Mouse (Mus musculus) MEL (cell line): ENCODE measurements around the gene Cd40. TPM values are rescaled to one million over a fixed set of nuclear protein-coding genes. Genes with fewer than 3 reads are reported as not detected.
A peak's percentile ranks its signal among the peaks of the same experiment; 100 is the strongest.

Experiments used
- DNase-seq: peaks from one replicate; pipeline ENCODE4 v3.0.0; 2011; ENCODE audit warnings: low read depth, low spot score
- H3K27ac ChIP-seq: 2 replicates; pipeline ENCODE4 v1.5.1; 2012; ENCODE audit warnings: low read depth, mild to moderate bottlenecking, control low read depth, low read length, moderate library complexity; ENCODE audit not compliant: control insufficient read depth
- H3K27me3 ChIP-seq, 2 experiments: fragments of 150-350 bp in 1 of 2; sonication (generic) in 1 of 2; 2 replicates each; pipeline ENCODE4 v1.6.1; 2012; ENCODE audit warnings: low read length in 2 of 2, mild to moderate bottlenecking in 2 of 2, improper control_type of control experiment in 1 of 2, moderate library complexity in 1 of 2; ENCODE audit not compliant: insufficient read depth in 2 of 2, control insufficient read depth in 1 of 2
- H3K36me3 ChIP-seq, 2 experiments: 2 replicates each; pipeline ENCODE4 v1.6.1; 2012 to 2014; ENCODE audit warnings: low read length in 2 of 2, improper control_type of control experiment in 1 of 2, inconsistent platforms in 1 of 2, mild to moderate bottlenecking in 1 of 2; ENCODE audit not compliant: insufficient read depth in 2 of 2, control insufficient read depth in 1 of 2
- H3K4me1 ChIP-seq, 2 experiments: fragments of 150-350 bp in 1 of 2; sonication (generic) in 1 of 2; 2 replicates each; pipeline ENCODE4 v1.6.1; 2012; ENCODE audit warnings: low read length in 2 of 2, improper control_type of control experiment in 1 of 2, mild to moderate bottlenecking in 1 of 2; ENCODE audit not compliant: insufficient read depth in 2 of 2, control insufficient read depth in 1 of 2
- H3K4me3 ChIP-seq, 2 experiments: fragments of 150-350 bp in 1 of 2; sonication (generic) in 1 of 2; 2 replicates each; pipeline ENCODE4 v1.5.1; 2012; ENCODE audit warnings: low read depth in 2 of 2, low read length in 2 of 2, mild to moderate bottlenecking in 2 of 2, moderate library complexity in 2 of 2, control low read depth in 1 of 2, improper control_type of control experiment in 1 of 2; ENCODE audit not compliant: control insufficient read depth in 1 of 2, insufficient read depth in 1 of 2
- H3K79me2 ChIP-seq: 2 replicates; pipeline ENCODE4 v1.6.1; 2012; ENCODE audit warnings: mild to moderate bottlenecking, low read length, moderate library complexity; ENCODE audit not compliant: control insufficient read depth, poor library complexity, insufficient read depth
- H3K9ac ChIP-seq: 2 replicates; pipeline ENCODE4 v1.6.1; 2012; ENCODE audit warnings: low read depth, mild to moderate bottlenecking, control low read depth, low read length, moderate library complexity; ENCODE audit not compliant: control insufficient read depth, poor library complexity, severe bottlenecking
- H3K9me3 ChIP-seq: fragments of 150-350 bp; sonication (generic); replicated peaks from 2 replicates; pipeline ENCODE4 v1.6.1; 2012; ENCODE audit warnings: mild to moderate bottlenecking, low read length, improper control_type of control experiment, moderate library complexity; ENCODE audit not compliant: insufficient read depth
- CHD1 ChIP-seq: IDR thresholded peaks from 2 replicates; pipeline ENCODE4 v1.6.1; 2012; ENCODE audit warnings: low read depth, mild to moderate bottlenecking, inconsistent platforms, low read length, improper control_type of control experiment
- CTCF ChIP-seq, 3 experiments: IDR thresholded peaks in 2 of 3; conservative IDR thresholded peaks in 1 of 3; 2 replicates each; pipeline ENCODE4 v1.5.1; 2011 to 2012; ENCODE audit warnings: low read length in 3 of 3, low read depth in 2 of 3, mild to moderate bottlenecking in 2 of 3, improper control_type of control experiment in 1 of 3, inconsistent platforms in 1 of 3, mixed read lengths in 1 of 3, moderate library complexity in 1 of 3; ENCODE audit not compliant: control insufficient read depth in 1 of 3, insufficient read depth in 1 of 3, poor library complexity in 1 of 3, severe bottlenecking in 1 of 3
- E2F4 ChIP-seq: IDR thresholded peaks from 2 replicates; pipeline ENCODE4 v1.6.1; 2011; ENCODE audit warnings: low read depth, low read length, improper control_type of control experiment, borderline replicate concordance
- EP300 ChIP-seq, 2 experiments: IDR thresholded peaks; 2 replicates each; pipeline ENCODE4 v1.6.1; 2011; ENCODE audit warnings: improper control_type of control experiment in 2 of 2, low read length in 2 of 2, low read depth in 1 of 2, mild to moderate bottlenecking in 1 of 2
- ETS1 ChIP-seq: IDR thresholded peaks from 2 replicates; pipeline ENCODE4 v1.6.1; 2012; ENCODE audit warnings: low read depth, mild to moderate bottlenecking, inconsistent platforms, low read length, improper control_type of control experiment, moderate library complexity
- HCFC1 ChIP-seq: IDR thresholded peaks from 2 replicates; pipeline ENCODE4 v1.6.1; 2012; ENCODE audit warnings: low read depth, mild to moderate bottlenecking, inconsistent platforms, low read length, improper control_type of control experiment, moderate library complexity
- NRF1 ChIP-seq: IDR thresholded peaks from 2 replicates; pipeline ENCODE4 v1.6.1; 2014; ENCODE audit warnings: low read depth, mild to moderate bottlenecking, inconsistent platforms, low read length, improper control_type of control experiment, moderate library complexity; ENCODE audit not compliant: poor library complexity, insufficient read depth, severe bottlenecking
- POLR2A ChIP-seq, 2 experiments: IDR thresholded peaks; 2 replicates each; pipeline ENCODE4 v1.6.1; 2011 to 2012; ENCODE audit warnings: low read length in 2 of 2, mild to moderate bottlenecking in 2 of 2, control low read depth in 1 of 2, improper control_type of control experiment in 1 of 2, low read depth in 1 of 2, moderate library complexity in 1 of 2; ENCODE audit not compliant: control insufficient read depth in 1 of 2, insufficient read depth in 1 of 2, poor library complexity in 1 of 2
- POLR2AphosphoS2 ChIP-seq: IDR thresholded peaks from 2 replicates; pipeline ENCODE4 v1.6.1; 2011; ENCODE audit warnings: low read length, improper control_type of control experiment
- POLR2AphosphoS5 ChIP-seq: IDR thresholded peaks from 2 replicates; pipeline ENCODE4 v1.6.1; 2012; ENCODE audit warnings: low read depth, borderline replicate concordance, mild to moderate bottlenecking, inconsistent platforms, low read length, moderate library complexity, mixed read lengths
- RCOR1 ChIP-seq: IDR thresholded peaks from 2 replicates; pipeline ENCODE4 v1.6.1; 2012; ENCODE audit warnings: low read depth, mild to moderate bottlenecking, inconsistent platforms, low read length, improper control_type of control experiment
- SIN3A ChIP-seq: IDR thresholded peaks from 2 replicates; pipeline ENCODE4 v1.6.1; 2012; ENCODE audit warnings: low read length, improper control_type of control experiment, inconsistent platforms
- SMC3 ChIP-seq: IDR thresholded peaks from 2 replicates; pipeline ENCODE4 v1.6.1; 2011; ENCODE audit warnings: low read depth, low read length, improper control_type of control experiment
- TCF12 ChIP-seq: IDR thresholded peaks from 2 replicates; pipeline ENCODE4 v1.6.1; 2014; ENCODE audit warnings: low read depth, mild to moderate bottlenecking, inconsistent platforms, low read length, improper control_type of control experiment, moderate library complexity
- ZC3H11A ChIP-seq: IDR thresholded peaks from 2 replicates; pipeline ENCODE4 v1.6.1; 2012; ENCODE audit warnings: low read depth, mild to moderate bottlenecking, inconsistent platforms, low read length, improper control_type of control experiment
- ZKSCAN1 ChIP-seq: IDR thresholded peaks from 2 replicates; pipeline ENCODE4 v1.6.1; 2012; ENCODE audit warnings: low read depth, mild to moderate bottlenecking, inconsistent platforms, low read length, improper control_type of control experiment, moderate library complexity
- polyA plus RNA-seq, 2 experiments: library from polyadenylated mRNA; stranded (reverse) in 1 of 2; unstranded in 1 of 2; fragments of >175 nt in 1 of 2; fragments of >200 nt in 1 of 2; gene quantifications; 2 replicates each; pipeline versions ENCODE4 v1.2.1 to v1.2.4; 2012; ENCODE audit warnings: low replicate concordance in 2 of 2, low read depth in 1 of 2; ENCODE audit not compliant: insufficient read length in 2 of 2, insufficient read depth in 1 of 2, missing spikeins in 1 of 2
- total RNA-seq: library from RNA; depleted of rRNA; stranded (reverse); fragments of 300-350 nt; gene quantifications from 2 replicates; pipeline ENCODE4 v1.2.3, GENCODE M21; 2012

Gene Cd40
- total and polyA plus RNA-seq, 3 experiments, result 0.08 TPM; not detected in 2

DNA sequence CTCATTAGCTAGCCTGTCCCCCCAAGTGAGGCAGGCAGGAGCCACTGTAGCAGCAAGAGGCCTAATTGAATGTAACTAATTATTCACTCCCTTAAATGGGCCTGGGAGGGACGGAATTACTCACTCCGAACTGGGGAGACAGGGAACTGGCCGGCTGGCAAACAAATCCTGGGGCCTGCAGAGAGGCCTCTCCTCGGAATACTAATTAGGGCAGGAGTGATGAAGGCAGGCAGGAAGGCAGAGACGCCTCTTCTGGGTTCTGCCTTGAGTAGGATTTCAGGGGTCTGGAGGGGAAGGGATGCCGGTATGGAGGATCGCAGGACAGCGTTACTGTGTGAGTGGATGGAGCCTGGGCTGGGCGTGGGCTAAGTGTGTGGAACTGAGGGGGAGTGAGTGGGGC, 21.6 kb downstream of the Cd40 start:
- H3K27ac ChIP-seq, result no peak overlapping the region
- no peak overlapping the region for H3K4me3 ChIP-seq
- no peaks in the 10 kb centered on the region for H3K9me3 ChIP-seq
- H3K4me1 ChIP-seq, result no peaks in the 10 kb centered on the region
- H3K36me3 ChIP-seq, result no peaks in the 10 kb centered on the region
- H3K27me3 ChIP-seq, result no peaks in the 10 kb centered on the region
- no peak overlapping the region for H3K9ac ChIP-seq
- no peak for DNase-seq
- H3K79me2 ChIP-seq, result no peaks in the 10 kb centered on the region
- TF ChIP-seq POLR2AphosphoS2 (no peak), ETS1 (no peak), CHD1 (no peak)

GRCm38 (mm10) chr2:165078045-165078444, 22.6 kb downstream of the Cd40 start:
- no peak overlapping the region for H3K27ac ChIP-seq
- TF ChIP-seq E2F4 (no peak), EP300 (IDR thresholded peaks at IDR 0.05; ENCODE audit: low read depth in 1 of 2, low read length in 2 of 2) (no peak), ZKSCAN1 (no peak), HCFC1 (no peak), ZC3H11A (no peak), RCOR1 (no peak), POLR2A (IDR thresholded peaks at IDR 0.05; ENCODE audit: control insufficient read depth in 1 of 2, insufficient read depth in 1 of 2, low read depth in 1 of 2, low read length in 2 of 2, poor library complexity in 1 of 2) (no peak)
- H3K9ac ChIP-seq, result no peak overlapping the region
- H3K4me1 ChIP-seq, result no peaks in the 10 kb centered on the region
- H3K36me3 ChIP-seq, result no peaks in the 10 kb centered on the region
- H3K27me3 ChIP-seq, result no peaks in the 10 kb centered on the region
- H3K9me3 ChIP-seq, result no peaks in the 10 kb centered on the region
- no peak for DNase-seq
- no peaks in the 10 kb centered on the region for H3K79me2 ChIP-seq
- H3K4me3 ChIP-seq, result no peak overlapping the region

DNA sequence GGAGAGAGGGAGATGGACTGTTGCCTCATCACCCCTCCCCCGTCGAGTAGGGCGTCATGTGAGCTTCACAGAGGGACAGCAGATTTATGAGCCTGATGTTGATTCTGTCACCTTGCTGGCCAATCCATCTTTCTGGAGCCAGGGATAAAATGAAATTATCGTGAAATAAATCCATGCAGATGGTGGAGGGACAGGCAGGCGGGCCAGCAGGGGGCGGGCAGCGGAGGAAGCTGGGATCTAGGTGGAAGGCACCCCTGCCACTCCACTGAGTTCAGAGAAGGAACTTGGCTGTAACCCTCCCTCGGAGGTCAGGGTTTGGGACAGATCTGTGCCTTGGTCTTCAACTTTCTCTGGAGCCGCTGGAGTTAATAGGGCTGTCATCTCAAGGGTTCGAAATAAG, 23.2 kb downstream of the Cd40 start:
- no peak for DNase-seq
- H3K79me2 ChIP-seq, result no peaks in the 10 kb centered on the region
- no peaks in the 10 kb centered on the region for H3K27me3 ChIP-seq
- no peaks in the 10 kb centered on the region for H3K4me1 ChIP-seq
- H3K9ac ChIP-seq, result no peak overlapping the region
- no peak overlapping the region for H3K4me3 ChIP-seq
- no peak for TF ChIP-seq HCFC1
- TF ChIP-seq SMC3, result peak; percentile 55
- TF ChIP-seq TCF12, result no peak
- TF ChIP-seq CTCF (IDR thresholded peaks at IDR 0.05 in 2 of 3, conservative IDR thresholded peaks at IDR 0.05 in 1 of 3; ENCODE audit: control insufficient read depth in 1 of 3, insufficient read depth in 1 of 3, low read depth in 2 of 3, low read length in 3 of 3, poor library complexity in 1 of 3, severe bottlenecking in 1 of 3), result peak in 2 of 3 experiments; percentile 35 to 47; a peak in 4 of 6 replicates
- no peak for TF ChIP-seq NRF1
- TF ChIP-seq EP300 (IDR thresholded peaks at IDR 0.05; ENCODE audit: low read depth in 1 of 2, low read length in 2 of 2), result no peak
- no peak for TF ChIP-seq SIN3A
- no peak for TF ChIP-seq RCOR1
- TF ChIP-seq POLR2AphosphoS5, result no peak
- H3K27ac ChIP-seq, result no peak overlapping the region
- no peaks in the 10 kb centered on the region for H3K36me3 ChIP-seq
- H3K9me3 ChIP-seq, result no peaks in the 10 kb centered on the region
